Mouse (Mus musculus): ENCODE data around the gene Gsx2. TPM values are rescaled to one million over a fixed set of nuclear protein-coding genes. Genes with fewer than 3 reads are reported as not detected.

Gsx2 gene
- polyA plus RNA-seq, 1 experiment from 2014 or later = 1.2 TPM

GRCm38 (mm10) chr5:75121646-75122045 lies 46.2 kb downstream of the Gsx2 start:
- WGBS = 59% methylated on average over 5 of the region's 5 CpGs

More at GRCm38 (mm10) chr5:75121646-75122045, 46.2 kb downstream of the Gsx2 start:
- H3K27ac ChIP-seq (replicated peaks) = no peak overlapping the region
- ATAC-seq (ENCODE audit: low read depth) = no peak
- H3K4me1 ChIP-seq (replicated peaks) = no peaks in the 10 kb centered on the region
- no peak overlapping the region for H3K9ac ChIP-seq
- H3K4me3 ChIP-seq = no peak overlapping the region
- H3K4me2 ChIP-seq = no peak overlapping the region
- H3K27me3 ChIP-seq = no peaks in the 10 kb centered on the region
- no peaks in the 10 kb centered on the region for H3K36me3 ChIP-seq
- H3K9me3 ChIP-seq = no peaks in the 10 kb centered on the region

Other genes starting within 250 kb of the Gsx2 start
- 32.0 and 42.5 TPM in 2 replicates for gene Chic2, start 30.8 kb upstream of the Gsx2 start, polyA plus RNA-seq (2015; fragmentation: Nextera tagmentation; extraction: Ambion mirVana)
- gene Pdgfra, start 76.7 kb downstream of the Gsx2 start, polyA plus RNA-seq (2015; fragmentation: Nextera tagmentation; extraction: Ambion mirVana) = 11.3 and 16.4 TPM in 2 replicates